Mouse (Mus musculus): ENCODE measurements around the gene Polr3gl. TPM values are rescaled to one million over a fixed set of nuclear protein-coding genes. Genes with fewer than 3 reads are reported as not detected.

Polr3gl gene
- polyA plus RNA-seq, 1 experiment from 2014 or later, result 24.4 TPM

DNA sequence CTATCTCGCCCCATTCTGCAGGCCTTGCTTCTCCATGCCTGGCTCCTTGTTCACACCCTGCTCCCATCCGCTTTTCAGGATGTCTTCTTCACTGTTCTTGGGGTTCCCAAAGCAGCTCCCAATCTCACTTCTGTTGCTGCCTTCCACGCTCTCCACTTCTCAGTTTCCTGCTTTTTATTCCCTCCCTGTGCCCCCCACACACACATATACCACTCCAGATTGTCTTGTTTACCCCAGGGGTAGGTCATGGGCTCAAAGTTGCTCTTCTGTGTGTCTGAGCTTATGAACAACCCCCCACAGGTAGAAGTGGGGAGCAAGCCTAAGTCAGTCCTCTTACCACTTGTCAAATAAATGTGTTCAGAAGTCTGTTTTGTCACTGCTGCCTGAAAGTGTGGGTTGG is 5.4 kb upstream of the Polr3gl start:
- no peak overlapping the region for H3K9ac ChIP-seq (ENCODE audit: low read depth, low read length)
- 82% methylated on average over 3 of the region's 3 CpGs for WGBS
- peaks cover 20% of the 10 kb centered on the region for H3K27me3 ChIP-seq (replicated peaks; ENCODE audit: control insufficient read depth, insufficient read depth, low read length)
- no peak for ATAC-seq
- H3K9me3 ChIP-seq (ENCODE audit: control insufficient read depth, low read length), result no peaks in the 10 kb centered on the region
- H3K4me3 ChIP-seq (ENCODE audit: low read length), result no peak overlapping the region
- no peaks in the 10 kb centered on the region for H3K36me3 ChIP-seq (ENCODE audit: control insufficient read depth, insufficient read depth, low read length)
- H3K27ac ChIP-seq (ENCODE audit: low read length), result no peak overlapping the region
- peaks cover 29% of the 10 kb centered on the region for H3K4me1 ChIP-seq (ENCODE audit: control insufficient read depth, insufficient read depth, low read length)
- H3K4me2 ChIP-seq (ENCODE audit: low read depth, low read length), result no peak overlapping the region

DNA sequence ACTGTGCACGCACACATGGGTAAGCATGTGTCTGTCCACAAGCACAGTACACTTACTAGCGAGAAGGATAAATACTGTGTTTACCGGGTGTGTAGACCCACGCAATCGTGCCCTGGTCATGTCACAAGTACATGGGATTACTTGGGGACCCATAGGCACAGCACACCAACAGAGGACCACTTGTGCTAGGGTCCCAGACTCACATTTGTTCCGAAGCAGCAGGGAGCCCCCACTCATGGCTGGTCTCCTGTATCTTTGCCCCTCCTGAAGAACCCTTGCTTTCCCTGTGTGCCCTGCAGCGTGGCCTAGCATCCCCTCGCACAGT is 5.0 kb upstream of the Polr3gl start:
- H3K4me2 ChIP-seq (ENCODE audit: low read depth, low read length), result peak overlapping the region; percentile 90; the same call in 1 of the 2 replicates
- H3K4me3 ChIP-seq (ENCODE audit: low read length), result no peak overlapping the region
- 53% methylated on average over 8 of the region's 8 CpGs for WGBS
- peaks cover 20% of the 10 kb centered on the region for H3K27me3 ChIP-seq (replicated peaks; ENCODE audit: control insufficient read depth, insufficient read depth, low read length)
- no peaks in the 10 kb centered on the region for H3K9me3 ChIP-seq (ENCODE audit: control insufficient read depth, low read length)
- H3K9ac ChIP-seq (ENCODE audit: low read depth, low read length), result peak overlapping the region; percentile 72
- H3K4me1 ChIP-seq (ENCODE audit: control insufficient read depth, insufficient read depth, low read length), result peaks cover 28% of the 10 kb centered on the region
- no peaks in the 10 kb centered on the region for H3K36me3 ChIP-seq (ENCODE audit: control insufficient read depth, insufficient read depth, low read length)
- ATAC-seq, result no peak
- no peak overlapping the region for H3K27ac ChIP-seq (ENCODE audit: low read length)

DNA sequence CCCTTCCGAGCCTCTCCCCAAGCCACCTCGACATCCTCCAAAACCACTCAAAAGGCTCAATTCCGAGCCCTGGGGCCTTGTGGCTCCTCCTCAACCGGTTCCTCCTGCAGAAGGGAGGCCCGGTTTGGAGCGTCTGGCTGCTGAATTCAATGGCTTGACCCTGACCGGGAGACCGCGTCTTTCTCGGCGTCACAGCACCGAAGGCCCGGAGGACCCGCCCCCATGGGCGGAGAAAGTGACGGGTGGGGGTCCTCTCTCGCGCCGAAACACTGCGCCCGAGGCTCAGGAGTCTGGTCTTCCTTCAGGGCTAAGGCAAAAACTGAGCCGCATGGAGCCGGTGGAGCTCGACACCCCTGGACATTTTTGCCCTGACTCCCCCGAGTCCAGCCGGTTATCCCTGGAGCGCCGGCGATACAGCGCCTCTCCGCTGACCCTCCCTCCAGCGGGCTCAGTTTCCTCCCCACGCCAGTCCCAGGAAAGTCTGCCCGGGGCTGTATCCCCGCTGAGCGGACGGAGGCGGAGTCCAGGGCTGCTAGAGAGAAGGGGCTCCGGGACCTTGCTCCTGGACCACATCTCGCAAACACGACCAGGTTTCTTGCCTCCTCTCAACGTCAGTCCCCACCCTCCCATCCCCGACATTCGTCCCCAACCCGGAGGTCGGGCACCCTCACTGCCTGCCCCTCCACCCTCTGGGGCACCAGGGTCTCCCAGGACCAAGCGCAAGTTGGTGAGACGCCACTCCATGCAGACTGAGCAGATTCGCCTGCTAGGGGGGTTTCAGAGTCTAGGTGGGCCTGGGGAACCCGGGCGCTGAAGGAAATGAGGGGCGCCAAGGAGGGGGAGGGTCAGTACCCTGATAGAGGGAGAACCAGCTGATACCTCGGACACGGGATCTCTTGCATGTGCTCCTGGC is 4.4 kb upstream of the Polr3gl start:
- H3K9me3 ChIP-seq (ENCODE audit: control insufficient read depth, low read length), result no peaks in the 10 kb centered on the region
- H3K27me3 ChIP-seq (replicated peaks; ENCODE audit: control insufficient read depth, insufficient read depth, low read length), result peaks cover 20% of the 10 kb centered on the region
- H3K4me3 ChIP-seq (ENCODE audit: low read length), result peak overlapping the region; percentile 56
- WGBS, result 2% methylated on average over 51 of the region's 54 CpGs
- peak overlapping the region; percentile 66 for H3K27ac ChIP-seq (ENCODE audit: low read length)
- no peak for ATAC-seq
- peak overlapping the region; percentile 72 for H3K9ac ChIP-seq (ENCODE audit: low read depth, low read length)
- peak overlapping the region; percentile 90 for H3K4me2 ChIP-seq (ENCODE audit: low read depth, low read length)
- H3K4me1 ChIP-seq (ENCODE audit: control insufficient read depth, insufficient read depth, low read length), result peaks cover 24% of the 10 kb centered on the region
- H3K36me3 ChIP-seq (ENCODE audit: control insufficient read depth, insufficient read depth, low read length), result no peaks in the 10 kb centered on the region

DNA sequence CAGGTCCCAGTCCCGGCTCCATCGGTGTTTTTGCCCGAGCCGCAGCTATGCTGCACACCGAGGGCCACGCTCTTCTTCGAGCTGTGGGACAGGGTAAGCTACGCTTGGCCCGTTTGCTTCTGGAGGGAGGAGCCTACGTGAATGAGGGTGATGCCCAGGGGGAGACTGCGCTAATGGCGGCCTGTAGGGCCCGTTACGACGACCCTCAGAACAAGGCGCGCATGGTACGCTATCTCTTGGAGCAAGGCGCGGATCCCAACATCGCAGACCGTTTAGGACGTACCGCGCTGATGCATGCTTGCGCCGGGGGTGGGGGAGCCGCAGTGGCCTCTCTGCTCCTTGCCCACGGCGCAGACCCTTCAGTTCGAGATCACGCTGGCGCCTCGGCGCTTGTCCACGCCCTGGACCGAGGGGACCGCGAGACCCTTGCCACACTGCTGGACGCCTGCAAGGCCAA is 3.5 kb upstream of the Polr3gl start:
- Histone ChIP-seq H3K9ac (ENCODE audit: low read depth, low read length) (peak overlapping the region; percentile 72), H3K4me3 (ENCODE audit: low read length) (peak overlapping the region; percentile 56), H3K4me2 (ENCODE audit: low read depth, low read length) (peak overlapping the region; percentile 90), H3K4me1 (ENCODE audit: control insufficient read depth, insufficient read depth, low read length) (peaks cover 27% of the 10 kb centered on the region), H3K9me3 (ENCODE audit: control insufficient read depth, low read length) (no peaks in the 10 kb centered on the region), H3K27me3 (replicated peaks; ENCODE audit: control insufficient read depth, insufficient read depth, low read length) (peaks cover 20% of the 10 kb centered on the region), H3K27ac (ENCODE audit: low read length) (peak overlapping the region; percentile 66), H3K36me3 (ENCODE audit: control insufficient read depth, insufficient read depth, low read length) (no peaks in the 10 kb centered on the region)
- WGBS, result under 1% methylated on average over 40 of the region's 40 CpGs
- no peak for ATAC-seq

DNA sequence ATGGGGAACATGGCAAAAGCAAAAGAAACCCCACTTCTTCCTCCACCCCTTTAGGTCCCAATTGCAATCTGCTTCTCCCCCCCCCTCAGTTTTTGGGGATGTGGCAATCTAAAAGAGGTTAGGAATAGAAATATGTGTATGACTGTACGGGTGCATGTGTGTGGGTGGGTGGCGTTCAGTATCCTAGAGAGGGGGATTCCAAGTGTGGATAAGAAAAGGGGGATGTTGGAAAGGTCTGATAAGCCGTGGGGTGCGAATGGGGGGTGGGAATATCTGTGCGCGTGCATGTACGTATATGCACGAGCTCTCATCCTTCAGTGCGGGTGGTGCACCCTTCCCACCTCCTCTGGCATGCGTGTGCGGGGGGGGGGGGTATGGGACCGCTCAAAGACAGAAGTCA is 2.9 kb upstream of the Polr3gl start:
- Histone ChIP-seq H3K9ac (ENCODE audit: low read depth, low read length) (peak overlapping the region; percentile 72), H3K36me3 (ENCODE audit: control insufficient read depth, insufficient read depth, low read length) (no peaks in the 10 kb centered on the region), H3K4me1 (ENCODE audit: control insufficient read depth, insufficient read depth, low read length) (peaks cover 27% of the 10 kb centered on the region), H3K9me3 (ENCODE audit: control insufficient read depth, low read length) (no peaks in the 10 kb centered on the region), H3K4me2 (ENCODE audit: low read depth, low read length) (peak overlapping the region; percentile 90), H3K4me3 (ENCODE audit: low read length) (peak overlapping the region; percentile 56), H3K27ac (ENCODE audit: low read length) (no peak overlapping the region), H3K27me3 (replicated peaks; ENCODE audit: control insufficient read depth, insufficient read depth, low read length) (peaks cover 20% of the 10 kb centered on the region)
- no peak for ATAC-seq
- under 1% methylated on average over 12 of the region's 12 CpGs for WGBS

DNA sequence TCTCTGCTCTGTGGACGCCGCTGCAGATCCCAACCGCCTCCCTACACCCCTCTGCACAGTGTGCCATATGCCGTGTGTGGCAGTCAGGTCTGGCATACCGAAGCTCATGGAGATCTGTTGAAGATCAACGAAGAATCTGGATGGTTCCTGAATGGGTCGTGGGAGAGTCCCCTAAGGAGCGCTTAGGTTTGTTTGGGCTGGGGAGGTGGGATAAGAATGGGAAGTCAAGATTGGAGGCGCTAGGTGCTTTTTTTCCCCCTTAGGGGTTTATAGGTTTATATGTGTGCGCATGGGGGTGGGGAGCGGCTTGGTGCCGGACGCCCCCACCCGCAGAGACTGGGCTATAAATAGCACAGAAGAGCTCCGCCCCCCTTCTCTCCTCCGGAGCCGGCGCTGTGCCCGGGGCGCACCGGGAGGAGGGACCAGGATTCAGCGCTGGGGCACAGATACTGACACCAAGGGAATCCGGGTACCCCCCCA is 2.3 kb upstream of the Polr3gl start, which contains the start of gene Ankrd34a:
Gene Ankrd34a, plus strand, starts transcription at position 409 of the 480 bp plus-strand sequence.
- Histone ChIP-seq H3K9ac (ENCODE audit: low read depth, low read length) (peak within 1 kb of the TSS; percentile 72), H3K4me1 (ENCODE audit: control insufficient read depth, insufficient read depth, low read length) (peaks cover 27% of the 10 kb centered on the region), H3K9me3 (ENCODE audit: control insufficient read depth, low read length) (no peaks in the 10 kb centered on the region), H3K27ac (ENCODE audit: low read length) (peak within 1 kb of the TSS; percentile 66), H3K4me2 (ENCODE audit: low read depth, low read length) (peak within 1 kb of the TSS; percentile 90), H3K4me3 (ENCODE audit: low read length) (peak within 1 kb of the TSS; percentile 56), H3K36me3 (ENCODE audit: control insufficient read depth, insufficient read depth, low read length) (no peaks in the 10 kb centered on the region), H3K27me3 (replicated peaks; ENCODE audit: control insufficient read depth, insufficient read depth, low read length) (peaks cover 20% of the 10 kb centered on the region)
- 2% methylated on average over 11 of the region's 23 CpGs for WGBS
- no peak for ATAC-seq

DNA sequence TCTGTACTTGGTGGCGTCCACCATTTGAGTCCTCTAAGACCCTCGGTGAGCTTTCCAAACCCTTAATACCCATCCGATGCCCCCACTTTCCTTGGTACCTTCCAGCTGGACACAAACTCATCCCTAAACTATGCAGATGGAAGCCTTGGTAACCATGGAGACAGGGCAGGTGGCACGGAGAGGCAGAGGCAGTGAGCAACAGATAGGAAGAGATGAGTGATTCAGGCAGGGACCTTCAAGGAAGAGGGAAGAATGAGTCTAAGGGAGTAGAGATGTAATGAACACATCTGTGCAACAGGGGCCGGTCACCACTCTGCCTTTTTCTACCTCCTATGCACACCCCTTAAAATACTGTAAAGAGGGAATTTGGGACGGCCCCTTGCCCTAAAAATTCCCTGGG is 1.7 kb upstream of the Polr3gl start:
- no peak overlapping the region for H3K9ac ChIP-seq (ENCODE audit: low read depth, low read length)
- H3K4me1 ChIP-seq (ENCODE audit: control insufficient read depth, insufficient read depth, low read length), result peaks cover 27% of the 10 kb centered on the region

DNA sequence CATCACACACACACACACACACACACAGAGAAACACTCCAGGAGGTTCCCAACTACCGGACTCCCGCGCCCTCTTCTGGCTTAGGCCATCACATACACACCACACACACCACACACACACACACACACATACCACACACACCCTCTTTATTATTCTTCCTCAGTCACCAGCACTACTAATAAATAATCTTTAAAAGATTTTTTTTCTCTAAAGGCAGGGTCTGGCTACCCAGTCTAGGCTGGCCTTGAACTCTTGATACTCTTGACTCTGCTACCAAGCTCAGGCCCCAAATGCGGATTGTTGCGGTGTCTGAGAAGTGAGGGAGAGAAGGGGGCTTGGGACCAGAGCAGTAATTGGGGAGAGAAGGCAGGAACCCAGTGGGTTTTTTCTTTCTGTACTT is 870 bp upstream of the Polr3gl start:
- peaks cover 20% of the 10 kb centered on the region for H3K27me3 ChIP-seq (replicated peaks; ENCODE audit: control insufficient read depth, insufficient read depth, low read length)
- no peak overlapping the region for H3K9ac ChIP-seq (ENCODE audit: low read depth, low read length)
- no peak overlapping the region for H3K4me2 ChIP-seq (ENCODE audit: low read depth, low read length)
- no peak overlapping the region for H3K4me3 ChIP-seq (ENCODE audit: low read length)
- no peaks in the 10 kb centered on the region for H3K9me3 ChIP-seq (ENCODE audit: control insufficient read depth, low read length)
- no peaks in the 10 kb centered on the region for H3K36me3 ChIP-seq (ENCODE audit: control insufficient read depth, insufficient read depth, low read length)
- no peak overlapping the region for H3K27ac ChIP-seq (ENCODE audit: low read length)
- ATAC-seq, result no peak
- WGBS, result 73% methylated on average over 5 of the region's 5 CpGs
- H3K4me1 ChIP-seq (ENCODE audit: control insufficient read depth, insufficient read depth, low read length), result peaks cover 24% of the 10 kb centered on the region

More for the DNA sequence above, 1.7 kb upstream of the Polr3gl start:
- Histone ChIP-seq H3K9me3 (ENCODE audit: control insufficient read depth, low read length) (no peaks in the 10 kb centered on the region), H3K27ac (ENCODE audit: low read length) (peak overlapping the region; percentile 37; the same call in 1 of the 2 replicates), H3K4me3 (ENCODE audit: low read length) (peak overlapping the region; percentile 56; the same call in 1 of the 2 replicates), H3K36me3 (ENCODE audit: control insufficient read depth, insufficient read depth, low read length) (no peaks in the 10 kb centered on the region), H3K27me3 (replicated peaks; ENCODE audit: control insufficient read depth, insufficient read depth, low read length) (peaks cover 20% of the 10 kb centered on the region), H3K4me2 (ENCODE audit: low read depth, low read length) (peak overlapping the region; percentile 90; the same call in 1 of the 2 replicates)
- WGBS, result 26% methylated on average over 6 of the region's 6 CpGs
- no peak for ATAC-seq

DNA sequence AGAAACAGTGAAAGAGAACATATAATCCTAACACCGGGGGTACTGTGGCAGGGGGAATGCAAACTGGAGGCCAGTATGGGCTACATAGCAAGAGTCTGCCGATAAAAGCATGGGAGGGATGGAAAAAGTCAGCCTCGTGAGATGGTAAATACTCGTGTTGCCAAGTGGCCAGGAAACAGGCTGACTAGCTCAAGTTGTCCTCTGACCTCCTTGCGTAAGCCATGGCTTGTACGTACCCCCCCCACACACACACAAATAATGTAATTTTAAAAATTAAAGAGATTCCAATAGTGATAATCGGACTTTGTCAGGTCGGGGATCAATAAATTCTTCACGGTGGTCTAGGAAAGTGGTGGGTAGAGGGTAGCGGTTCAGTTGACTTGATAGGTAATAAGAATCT is 607 bp downstream of the Polr3gl start:
- no peak for ATAC-seq
- H3K4me1 ChIP-seq (ENCODE audit: control insufficient read depth, insufficient read depth, low read length), result peaks cover 20% of the 10 kb centered on the region
- H3K4me2 ChIP-seq (ENCODE audit: low read depth, low read length), result peak overlapping the region; percentile 76
- H3K4me3 ChIP-seq (ENCODE audit: low read length), result peak overlapping the region; percentile 72
- peak overlapping the region; percentile 80 for H3K9ac ChIP-seq (ENCODE audit: low read depth, low read length)
- peaks cover 11% of the 10 kb centered on the region for H3K27me3 ChIP-seq (replicated peaks; ENCODE audit: control insufficient read depth, insufficient read depth, low read length)
- under 1% methylated on average over 10 of the region's 10 CpGs for WGBS
- peak overlapping the region; percentile 87; the same call in 1 of the 2 replicates for H3K27ac ChIP-seq (ENCODE audit: low read length)
- H3K9me3 ChIP-seq (ENCODE audit: control insufficient read depth, low read length), result no peaks in the 10 kb centered on the region
- H3K36me3 ChIP-seq (ENCODE audit: control insufficient read depth, insufficient read depth, low read length), result no peaks in the 10 kb centered on the region

All from intestine, embryonic 16.5 days (tissue).